Mouse (Mus musculus) megakaryocyte, embryonic 14.5 days (primary cell): ENCODE measurements around the gene Gm43951.

Experiments
- FLI1 ChIP-seq: IDR thresholded peaks from 2 replicates; pipeline ENCODE4 v1.6.1; 2012; ENCODE audit warnings: low read length, inconsistent platforms, mixed read lengths
- GATA1 ChIP-seq: IDR thresholded peaks from 3 replicates; pipeline ENCODE4 v1.6.1; 2012; ENCODE audit warnings: mixed read lengths, low read length, inconsistent platforms, borderline replicate concordance

DNA sequence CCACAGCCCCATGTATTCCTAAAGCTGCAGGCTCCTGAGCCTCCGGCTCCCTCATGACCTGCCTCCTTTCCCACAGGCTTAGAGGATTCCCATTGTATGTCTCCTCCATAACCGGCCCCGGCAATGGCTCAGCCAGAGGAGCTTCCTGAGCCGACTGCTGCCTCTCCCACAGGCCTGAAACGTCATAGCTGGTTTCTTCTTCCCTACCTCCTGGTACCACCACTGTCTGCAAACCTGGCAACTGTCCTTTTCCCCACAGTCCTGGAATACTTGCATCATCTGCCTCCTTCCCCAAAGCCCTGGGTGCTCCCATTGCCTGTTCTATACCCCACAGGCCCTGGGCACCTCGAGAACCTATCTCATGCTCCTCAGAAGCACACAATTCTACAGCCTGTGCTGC, 1.4 kb downstream of the Gm43951 start:
- no peak for TF ChIP-seq FLI1
- TF ChIP-seq GATA1: no peak
